Mouse (Mus musculus): ENCODE measurements at regions not wholly inside any gene's neighbourhood (a gene's known extent, or its start where the extent isn't known, plus 50 kb on each side); places are given as distances from the start of the nearest gene placed in this dataset.

- DNase-seq, result no peak
Measured at GRCm38 (mm10) chr4:22047730-22048455, 116.8 kb downstream of the Faxc start.

- no peak for DNase-seq
Measured at GRCm38 (mm10) chr4:22066785-22067433, 135.8 kb downstream of the Faxc start.

- no peak for DNase-seq
Measured at GRCm38 (mm10) chr4:22067678-22068299, 136.7 kb downstream of the Faxc start.

- DNase-seq, result no peak
Measured at GRCm38 (mm10) chr4:22088209-22088787, 157.2 kb downstream of the Faxc start.

GRCm38 (mm10) chr4:22089637-22090041 is 158.5 kb downstream of the Faxc start:
- no peak for DNase-seq

GRCm38 (mm10) chr4:22090536-22090935 is 159.4 kb downstream of the Faxc start:
- peak in 1 of 2 experiments; percentile 17 for DNase-seq

- no peak for DNase-seq
Measured at GRCm38 (mm10) chr4:22092551-22092950, 161.4 kb downstream of the Faxc start.

GRCm38 (mm10) chr4:22095257-22096031 is 164.3 kb downstream of the Faxc start:
- DNase-seq, result peak in 1 of 2 experiments; percentile 13

- no peak for DNase-seq
Measured at GRCm38 (mm10) chr4:22098605-22099004, 167.5 kb downstream of the Faxc start.

GRCm38 (mm10) chr4:22102478-22102877 is 171.3 kb downstream of the Faxc start:
- no peak for DNase-seq

- DNase-seq, result peak; percentile 14
Measured at GRCm38 (mm10) chr4:22103001-22103587, 172.0 kb downstream of the Faxc start.

- no peak for DNase-seq
Measured at GRCm38 (mm10) chr4:22106883-22107282, 175.8 kb downstream of the Faxc start.

- no peak for DNase-seq
Measured at GRCm38 (mm10) chr4:22109410-22109809, 178.3 kb downstream of the Faxc start.

GRCm38 (mm10) chr4:22110400-22110799 is 179.3 kb downstream of the Faxc start:
- no peak for DNase-seq

GRCm38 (mm10) chr4:22112209-22112608 is 181.1 kb downstream of the Faxc start:
- no peak for DNase-seq

GRCm38 (mm10) chr4:22114451-22114850 is 183.3 kb downstream of the Faxc start:
- DNase-seq, result no peak

GRCm38 (mm10) chr4:22119877-22120276 is 188.7 kb downstream of the Faxc start:
- no peak for DNase-seq

GRCm38 (mm10) chr4:22120953-22121352 is 189.8 kb downstream of the Faxc start:
- no peak for DNase-seq

- DNase-seq, result no peak
Measured at GRCm38 (mm10) chr4:22121397-22121796, 190.3 kb downstream of the Faxc start.

- no peak for DNase-seq
Measured at GRCm38 (mm10) chr4:22124836-22125235, 193.7 kb downstream of the Faxc start.

- peak in 1 of 2 experiments; percentile 14 for DNase-seq
Measured at GRCm38 (mm10) chr4:22130511-22130910, 199.4 kb downstream of the Faxc start.
